Mouse (Mus musculus) kidney, adult 8-10 months (tissue): ENCODE measurements around the gene Tyrobp.

ENCODE experiments used
- DNase-seq, 2 experiments: peaks; one replicate each; pipeline ENCODE4 v3.0.0; 2022

The Tyrobp gene

GRCm38 (mm10) chr7:30413596-30413995 is at the start of gene Tyrobp:
Gene Tyrobp (plus strand): TSS chr7:30413760.
- no peak for DNase-seq

- DNase-seq, result no peak
These were observed 46.1 kb upstream of the Tyrobp start for GRCm38 (mm10) chr7:30367466-30367865.

- peak; percentile 95 for DNase-seq
These were observed 40.0 kb upstream of the Tyrobp start for GRCm38 (mm10) chr7:30373501-30373962.

GRCm38 (mm10) chr7:30380061-30380460 is 33.5 kb upstream of the Tyrobp start:
- no peak for DNase-seq

GRCm38 (mm10) chr7:30384106-30384505 is 29.5 kb upstream of the Tyrobp start:
- no peak for DNase-seq

GRCm38 (mm10) chr7:30392746-30393520 is 20.6 kb upstream of the Tyrobp start:
- no peak for DNase-seq

- DNase-seq, result no peak
These were observed 19.9 kb upstream of the Tyrobp start for GRCm38 (mm10) chr7:30393631-30394030.

- DNase-seq, result peak in 1 of 2 experiments; percentile 21
These were observed 19.2 kb upstream of the Tyrobp start for GRCm38 (mm10) chr7:30394379-30394778.

GRCm38 (mm10) chr7:30394871-30395270 is 18.7 kb upstream of the Tyrobp start:
- DNase-seq, result no peak

GRCm38 (mm10) chr7:30399671-30400070 is 13.9 kb upstream of the Tyrobp start:
- no peak for DNase-seq

- DNase-seq, result no peak
These were observed 11.2 kb upstream of the Tyrobp start for GRCm38 (mm10) chr7:30402343-30402742.

GRCm38 (mm10) chr7:30408639-30409038 is 4.9 kb upstream of the Tyrobp start:
- DNase-seq, result no peak

- DNase-seq, result no peak
These were observed 3.8 kb upstream of the Tyrobp start for GRCm38 (mm10) chr7:30409789-30410188.

GRCm38 (mm10) chr7:30411023-30411422 is 2.5 kb upstream of the Tyrobp start:
- DNase-seq, result no peak

- DNase-seq, result no peak
These were observed 819 bp upstream of the Tyrobp start for GRCm38 (mm10) chr7:30412735-30413147.

GRCm38 (mm10) chr7:30417856-30418255 is 4.3 kb downstream of the Tyrobp start:
- no peak for DNase-seq

- DNase-seq, result no peak
These were observed 6.3 kb downstream of the Tyrobp start, which contains the start of gene Hcst for GRCm38 (mm10) chr7:30419561-30420499. Gene Hcst (minus strand): TSS chr7:30419854.

GRCm38 (mm10) chr7:30420673-30421072 is 7.1 kb downstream of the Tyrobp start:
- no peak for DNase-seq

- DNase-seq, result peak; percentile 64 to 68
These were observed 7.8 kb downstream of the Tyrobp start, which contains the start of gene Nfkbid for GRCm38 (mm10) chr7:30421175-30421889. Gene Nfkbid (plus strand): TSS chr7:30421732.

GRCm38 (mm10) chr7:30421890-30422435 is 8.4 kb downstream of the Tyrobp start:
- peak; percentile 73 to 79 for DNase-seq

- no peak for DNase-seq
These were observed 9.0 kb downstream of the Tyrobp start for GRCm38 (mm10) chr7:30422560-30422959.

- DNase-seq, result peak in 1 of 2 experiments; percentile 24
These were observed 9.6 kb downstream of the Tyrobp start for GRCm38 (mm10) chr7:30423071-30423641.
